Mouse (Mus musculus) spleen, adult 2 months (tissue): Measurements from ENCODE around the gene Rab7. TPM values are rescaled to one million over a fixed set of nuclear protein-coding genes. Genes with fewer than 3 reads are reported as not detected.

Experiments used
- DNase-seq, 2 experiments: peaks; one replicate each; pipeline versions ENCODE4 v3.0.0 to v3.0.0-alpha.2; 2012 to 2021; ENCODE audit warnings: low spot score in 2 of 2, low read depth in 1 of 2
- H3K27ac ChIP-seq: fragments of 200-500 bp; 2 replicates; pipeline ENCODE4 v1.5.1; 2012; ENCODE audit warnings: low read length, inconsistent platforms; ENCODE audit not compliant: insufficient read depth
- H3K27me3 ChIP-seq: fragments of 200-500 bp; 2 replicates; pipeline ENCODE4 v1.6.1; 2012; ENCODE audit warnings: mild to moderate bottlenecking, moderate library complexity, low read length, inconsistent platforms; ENCODE audit not compliant: control insufficient read depth, insufficient read depth
- H3K36me3 ChIP-seq: fragments of 200-500 bp; 2 replicates; pipeline ENCODE4 v1.6.1; 2012; ENCODE audit warnings: mild to moderate bottlenecking, low read length, inconsistent platforms; ENCODE audit not compliant: control insufficient read depth, insufficient read depth
- H3K4me1 ChIP-seq: fragments of 200-500 bp; 2 replicates; pipeline ENCODE4 v1.6.1; 2011; ENCODE audit warnings: inconsistent platforms; ENCODE audit not compliant: control insufficient read depth, insufficient read depth, insufficient read length
- H3K4me3 ChIP-seq: fragments of 200-500 bp; 2 replicates; pipeline ENCODE4 v1.5.1; 2011; ENCODE audit warnings: mild to moderate bottlenecking, inconsistent platforms; ENCODE audit not compliant: insufficient read depth, insufficient read length; ENCODE audit errors: extremely low read depth
- CTCF ChIP-seq: fragments of 200-500 bp; IDR thresholded peaks from 2 replicates; pipeline ENCODE4 v1.5.1; 2011; ENCODE audit warnings: mild to moderate bottlenecking, inconsistent platforms; ENCODE audit not compliant: insufficient read depth, insufficient read length, insufficient replicate concordance; ENCODE audit errors: extremely low read depth
- POLR2A ChIP-seq: fragments of 200-500 bp; IDR thresholded peaks from 2 replicates; pipeline ENCODE4 v1.6.1; 2011; ENCODE audit warnings: low read depth, low read length, inconsistent platforms
- WGBS: fragments of 180-500 bp; shearing (Covaris S2); methylation state at CpG from one replicate; pipeline ENCODE4 v1.1.7; 2018; 5-methylcytosine and 5-hydroxymethylcytosine counted together
- polyA plus RNA-seq: library from polyadenylated mRNA; depleted of rRNA; stranded (reverse); fragments of >200 nt; gene quantifications from 2 replicates; pipeline ENCODE4 v1.2.3, GENCODE M21; 2012

The Rab7 gene
- polyA plus RNA-seq, 1 experiment, result 76.4 TPM

- no peaks in the 10 kb centered on the region for H3K36me3 ChIP-seq
- H3K27me3 ChIP-seq, result no peaks in the 10 kb centered on the region
- TF ChIP-seq CTCF (no peak), POLR2A (no peak)
- peaks cover 10% of the 10 kb centered on the region for H3K4me1 ChIP-seq
- no peak overlapping the region for H3K4me3 ChIP-seq
- WGBS, result 39% methylated on average over 3 of the region's 3 CpGs
- no peak overlapping the region for H3K27ac ChIP-seq
- no peak for DNase-seq
These were observed 19.1 kb upstream of the Rab7 start for GRCm38 (mm10) chr6:88064072-88064642.

DNA sequence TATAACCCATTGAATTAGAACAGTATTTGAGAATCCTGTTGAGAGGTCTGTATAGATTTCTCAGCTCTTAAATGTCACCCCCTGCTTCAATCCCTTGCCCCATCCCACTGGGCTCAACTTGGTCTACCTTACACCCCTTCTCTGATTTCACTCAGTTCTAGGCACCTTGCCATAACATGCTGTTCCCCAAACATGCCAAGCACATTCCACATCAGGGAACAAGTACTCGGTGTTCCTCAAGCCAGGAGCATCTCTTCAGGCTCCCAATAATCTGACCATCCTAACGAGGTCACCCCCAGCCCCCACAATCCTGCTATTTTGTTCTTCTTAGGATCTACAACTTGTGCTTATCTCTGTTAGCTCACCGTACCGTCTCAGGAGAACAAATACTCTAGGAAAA is 17.3 kb upstream of the Rab7 start:
- 92% methylated on average over 4 of the region's 4 CpGs for WGBS
- H3K4me3 ChIP-seq, result no peak overlapping the region
- no peak for TF ChIP-seq CTCF
- no peak for TF ChIP-seq POLR2A

DNA sequence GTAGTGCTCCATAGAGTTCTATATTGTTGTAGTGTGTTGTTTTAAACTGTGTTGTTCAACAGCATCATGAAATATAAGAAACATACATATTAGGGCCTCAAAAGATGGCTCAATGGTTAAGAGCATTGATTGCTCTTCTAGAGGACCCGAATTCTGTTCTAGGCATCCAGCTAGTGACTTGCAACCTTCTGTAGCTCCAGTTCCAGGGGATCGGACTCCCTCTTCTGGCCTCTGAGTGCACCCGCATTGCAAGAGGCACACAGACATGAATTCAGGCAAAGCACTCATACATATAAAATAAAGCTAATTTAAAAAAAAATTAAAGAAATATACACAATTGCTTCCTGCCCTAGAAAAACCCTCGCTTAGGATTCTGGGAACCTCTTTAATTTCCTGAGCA is 16.3 kb upstream of the Rab7 start:
- no peak overlapping the region for H3K27ac ChIP-seq
- no peak for DNase-seq
- H3K27me3 ChIP-seq, result no peaks in the 10 kb centered on the region
- peaks cover 9% of the 10 kb centered on the region for H3K4me1 ChIP-seq
- WGBS, result 87% methylated on average over 4 of the region's 4 CpGs
- no peak for TF ChIP-seq POLR2A
- TF ChIP-seq CTCF, result no peak
- H3K4me3 ChIP-seq, result no peak overlapping the region
- H3K36me3 ChIP-seq, result no peaks in the 10 kb centered on the region

More for the DNA sequence above, 17.3 kb upstream of the Rab7 start:
- H3K27me3 ChIP-seq, result no peaks in the 10 kb centered on the region
- no peaks in the 10 kb centered on the region for H3K36me3 ChIP-seq
- no peak overlapping the region for H3K27ac ChIP-seq
- DNase-seq, result no peak
- peaks cover 9% of the 10 kb centered on the region for H3K4me1 ChIP-seq

- Histone ChIP-seq H3K27ac (no peak overlapping the region), H3K27me3 (no peaks in the 10 kb centered on the region), H3K4me1 (peaks cover 9% of the 10 kb centered on the region), H3K4me3 (no peak overlapping the region), H3K36me3 (no peaks in the 10 kb centered on the region)
- TF ChIP-seq CTCF (no peak), POLR2A (no peak)
- 37% methylated on average over 4 of the region's 4 CpGs for WGBS
- no peak for DNase-seq
These were observed 15.5 kb upstream of the Rab7 start for GRCm38 (mm10) chr6:88060602-88061001.

DNA sequence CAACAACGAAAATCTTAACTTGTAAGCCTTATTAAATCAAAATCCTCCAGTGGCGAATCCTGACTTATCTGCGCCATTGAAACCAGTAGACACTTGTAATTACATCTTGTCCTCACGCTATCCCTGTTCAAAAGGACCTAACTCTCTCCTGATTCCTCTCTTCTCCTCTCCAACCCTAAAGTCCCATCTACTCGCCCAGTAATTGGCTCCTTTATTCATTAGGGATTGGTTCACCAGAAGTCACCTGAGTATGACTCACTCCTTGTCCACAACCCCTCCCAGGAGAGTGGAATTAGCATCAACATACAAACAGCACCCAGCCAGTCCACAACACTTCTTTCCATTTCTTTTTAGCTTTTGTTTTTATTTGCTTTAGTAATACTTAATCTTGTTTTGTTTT is 14.8 kb upstream of the Rab7 start:
- Histone ChIP-seq H3K27ac (no peak overlapping the region), H3K36me3 (no peaks in the 10 kb centered on the region), H3K4me3 (no peak overlapping the region), H3K27me3 (no peaks in the 10 kb centered on the region), H3K4me1 (peaks cover 6% of the 10 kb centered on the region)
- TF ChIP-seq POLR2A (no peak), CTCF (no peak)
- no peak for DNase-seq
- 93% methylated on average over 5 of the region's 5 CpGs for WGBS

GRCm38 (mm10) chr6:88056866-88057265 is 11.8 kb upstream of the Rab7 start:
- DNase-seq, result no peak
- no peak for TF ChIP-seq CTCF
- no peak for TF ChIP-seq POLR2A
- WGBS, result 86% methylated on average over 5 of the region's 5 CpGs
- H3K4me1 ChIP-seq, result no peaks in the 10 kb centered on the region
- no peaks in the 10 kb centered on the region for H3K27me3 ChIP-seq
- no peak overlapping the region for H3K4me3 ChIP-seq
- no peaks in the 10 kb centered on the region for H3K36me3 ChIP-seq
- H3K27ac ChIP-seq, result no peak overlapping the region

DNA sequence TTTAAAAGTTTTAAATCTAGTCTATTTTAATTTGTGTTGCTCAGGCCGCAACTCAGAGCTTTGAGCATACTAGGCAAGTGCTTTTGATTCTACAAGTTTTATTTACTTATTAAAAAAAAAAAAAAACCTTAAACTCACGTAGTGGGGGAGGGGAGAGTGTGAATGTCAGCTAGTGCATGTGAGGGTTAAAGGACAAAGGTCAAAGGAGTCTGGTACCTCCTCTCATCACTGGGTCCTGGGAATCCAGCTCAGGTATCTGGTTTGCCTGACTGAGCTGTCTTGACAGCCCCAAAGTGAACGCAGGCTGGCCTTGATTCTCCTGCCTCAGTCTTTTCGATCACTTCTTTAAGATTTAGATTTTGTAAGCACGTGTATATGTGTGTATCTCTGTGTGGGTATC is 10.6 kb upstream of the Rab7 start:
- no peak for DNase-seq
- whole genome bisulfite sequencing, result 92% methylated on average over 5 of the region's 5 CpGs
- H3K4me3 ChIP-seq, result no peak overlapping the region
- H3K27me3 ChIP-seq, result no peaks in the 10 kb centered on the region
- H3K27ac ChIP-seq, result no peak overlapping the region
- no peaks in the 10 kb centered on the region for H3K4me1 ChIP-seq
- no peaks in the 10 kb centered on the region for H3K36me3 ChIP-seq
- TF ChIP-seq CTCF, result no peak
- TF ChIP-seq POLR2A, result no peak
